Mouse (Mus musculus) embryo, embryonic 10.5 days (tissue): Measurements from ENCODE around the gene Lamp1.
A peak's percentile ranks its signal among the peaks of the same experiment; 100 is the strongest.

Experiments used
- DNase-seq: peaks from one replicate; pipeline ENCODE4 v3.0.0-alpha.2; 2015; ENCODE audit warnings: low spot score

Gene Lamp1

GRCm38 (mm10) chr8:13158718-13159376, at the start of gene Lamp1:
Gene Lamp1 (plus strand): TSS chr8:13159161.
- DNase-seq, result peak; percentile 98

- no peak for DNase-seq
Measured at GRCm38 (mm10) chr8:13109416-13109960, 49.5 kb upstream of the Lamp1 start.

- no peak for DNase-seq
Measured at GRCm38 (mm10) chr8:13111917-13112316, 47.0 kb upstream of the Lamp1 start.

GRCm38 (mm10) chr8:13113232-13113631, 45.7 kb upstream of the Lamp1 start:
- no peak for DNase-seq

- DNase-seq, result no peak
Measured at GRCm38 (mm10) chr8:13117096-13117495, 41.9 kb upstream of the Lamp1 start.

- DNase-seq, result no peak
Measured at GRCm38 (mm10) chr8:13118516-13118915, 40.4 kb upstream of the Lamp1 start.

GRCm38 (mm10) chr8:13120882-13121665, 37.9 kb upstream of the Lamp1 start:
- no peak for DNase-seq

GRCm38 (mm10) chr8:13122887-13123421, 36.0 kb upstream of the Lamp1 start:
- no peak for DNase-seq

- DNase-seq, result no peak
Measured at GRCm38 (mm10) chr8:13124897-13125296, 34.1 kb upstream of the Lamp1 start.

GRCm38 (mm10) chr8:13132220-13132619, 26.7 kb upstream of the Lamp1 start:
- DNase-seq, result peak; percentile 81

- no peak for DNase-seq
Measured at GRCm38 (mm10) chr8:13139641-13140182, 19.2 kb upstream of the Lamp1 start.

GRCm38 (mm10) chr8:13141681-13142080, 17.3 kb upstream of the Lamp1 start:
- no peak for DNase-seq

- no peak for DNase-seq
Measured at GRCm38 (mm10) chr8:13148476-13148875, 10.5 kb upstream of the Lamp1 start.

GRCm38 (mm10) chr8:13149287-13149686, 9.7 kb upstream of the Lamp1 start:
- DNase-seq, result no peak

GRCm38 (mm10) chr8:13149866-13150265, 9.1 kb upstream of the Lamp1 start:
- DNase-seq, result no peak

- no peak for DNase-seq
Measured at GRCm38 (mm10) chr8:13150929-13151328, 8.0 kb upstream of the Lamp1 start.

- DNase-seq, result no peak
Measured at GRCm38 (mm10) chr8:13154099-13154498, 4.9 kb upstream of the Lamp1 start.

GRCm38 (mm10) chr8:13155358-13155757, 3.6 kb upstream of the Lamp1 start:
- no peak for DNase-seq

- no peak for DNase-seq
Measured at GRCm38 (mm10) chr8:13156327-13157097, 2.4 kb upstream of the Lamp1 start.

- peak; percentile 4 for DNase-seq
Measured at GRCm38 (mm10) chr8:13159377-13159881, 468 bp downstream of the Lamp1 start.

GRCm38 (mm10) chr8:13160691-13161090, 1.7 kb downstream of the Lamp1 start:
- DNase-seq, result no peak

GRCm38 (mm10) chr8:13162098-13162497, 3.1 kb downstream of the Lamp1 start:
- DNase-seq, result no peak
